Mouse (Mus musculus) testis, adult 2 months (tissue): ENCODE measurements around the gene Msantd3. TPM values are rescaled to one million over a fixed set of nuclear protein-coding genes. Genes with fewer than 3 reads are reported as not detected.

Source experiments
- H3K27ac ChIP-seq: fragments of 200-500 bp; 2 replicates; pipeline ENCODE4 v1.5.1; 2012; ENCODE audit warnings: low read depth, low read length; ENCODE audit not compliant: control insufficient read depth, insufficient read depth
- H3K27me3 ChIP-seq: fragments of 200-500 bp; 2 replicates; pipeline ENCODE4 v1.6.1; 2012; ENCODE audit warnings: mild to moderate bottlenecking, low read length, moderate library complexity; ENCODE audit not compliant: control insufficient read depth, insufficient read depth
- H3K36me3 ChIP-seq: fragments of 200-500 bp; 2 replicates; pipeline ENCODE4 v1.6.1; 2012; ENCODE audit warnings: mild to moderate bottlenecking, low read length; ENCODE audit not compliant: control insufficient read depth, insufficient read depth
- H3K4me1 ChIP-seq: fragments of 200-500 bp; 2 replicates; pipeline ENCODE4 v1.6.1; 2012; ENCODE audit warnings: low read length; ENCODE audit not compliant: control insufficient read depth, insufficient read depth
- H3K4me3 ChIP-seq: fragments of 200-500 bp; 2 replicates; pipeline ENCODE4 v1.5.1; 2012; ENCODE audit warnings: low read depth, mild to moderate bottlenecking, low read length, moderate library complexity, mixed read lengths; ENCODE audit not compliant: control insufficient read depth
- CTCF ChIP-seq: fragments of 200-500 bp; IDR thresholded peaks from 2 replicates; pipeline ENCODE4 v1.5.1; 2012; ENCODE audit warnings: low read depth, mild to moderate bottlenecking, inconsistent platforms, low read length, moderate library complexity; ENCODE audit not compliant: control insufficient read depth, insufficient read depth, insufficient replicate concordance
- POLR2A ChIP-seq: fragments of 200-500 bp; IDR thresholded peaks from 2 replicates; pipeline ENCODE4 v1.6.1; 2012; ENCODE audit warnings: low read depth, mild to moderate bottlenecking, inconsistent platforms, low read length, moderate library complexity; ENCODE audit not compliant: control insufficient read depth
- polyA plus RNA-seq: library from polyadenylated mRNA; depleted of rRNA; stranded (reverse); fragments of >200 nt; gene quantifications from 2 replicates; pipeline ENCODE4 v1.2.3, GENCODE M21; 2012; rRNA removed

Msantd3 gene
- polyA plus RNA-seq, 1 experiment: 4.3 TPM

GRCm38 (mm10) chr4:48590862-48591261, 51.1 kb downstream of the Msantd3 start:
- no peak overlapping the region for H3K27ac ChIP-seq
- no peaks in the 10 kb centered on the region for H3K36me3 ChIP-seq
- H3K4me1 ChIP-seq: peaks cover 5% of the 10 kb centered on the region
- H3K27me3 ChIP-seq: no peaks in the 10 kb centered on the region
- TF ChIP-seq POLR2A: no peak
- no peak for TF ChIP-seq CTCF
- H3K4me3 ChIP-seq: no peak overlapping the region

DNA sequence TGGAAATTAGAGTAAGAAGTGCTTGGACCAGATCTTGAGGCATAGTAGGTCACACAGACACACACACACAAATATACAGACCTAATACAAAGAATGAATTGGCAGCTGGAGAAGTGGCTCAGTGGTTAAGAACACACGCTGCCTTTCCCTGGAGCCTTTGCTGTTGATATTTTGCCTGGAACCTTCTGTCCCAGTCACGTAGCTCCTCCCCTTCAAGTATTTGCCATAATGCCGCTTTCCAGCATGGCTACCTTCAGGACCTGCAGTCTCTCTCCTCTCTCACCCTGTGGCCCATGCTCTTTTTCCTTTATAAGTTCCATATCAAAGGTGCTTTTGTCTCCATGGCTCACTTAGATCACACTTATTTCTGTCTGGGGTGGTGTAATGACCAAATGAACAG, 51.7 kb downstream of the Msantd3 start:
- H3K36me3 ChIP-seq: no peaks in the 10 kb centered on the region
- H3K4me3 ChIP-seq: no peak overlapping the region
- H3K27ac ChIP-seq: no peak overlapping the region
- TF ChIP-seq CTCF: no peak
- no peak for TF ChIP-seq POLR2A
- H3K27me3 ChIP-seq: no peaks in the 10 kb centered on the region
- H3K4me1 ChIP-seq: no peaks in the 10 kb centered on the region; the same call in 1 of the 2 replicates

DNA sequence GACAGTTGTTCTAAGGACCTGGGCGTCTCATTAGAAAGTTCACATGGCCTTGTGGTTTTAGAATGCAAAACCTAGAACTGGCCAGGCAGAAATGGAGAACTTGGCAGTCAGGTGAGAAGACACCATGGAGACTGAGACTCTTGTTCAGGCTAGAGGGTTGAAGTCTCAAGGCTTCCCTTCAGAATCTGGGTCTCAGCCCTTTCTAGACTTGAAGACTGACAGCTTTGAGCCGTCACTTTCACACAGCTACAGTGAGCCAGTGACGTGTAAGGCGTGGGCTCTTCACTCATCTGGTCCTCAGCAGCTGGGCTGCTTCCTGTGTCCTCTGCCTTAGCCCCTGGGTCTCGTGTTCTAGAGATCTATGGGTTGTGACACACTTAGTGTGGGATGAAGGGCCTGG, 52.6 kb downstream of the Msantd3 start:
- Histone ChIP-seq H3K27ac (no peak overlapping the region), H3K4me3 (no peak overlapping the region), H3K4me1 (no peaks in the 10 kb centered on the region; the same call in 1 of the 2 replicates), H3K27me3 (no peaks in the 10 kb centered on the region), H3K36me3 (no peaks in the 10 kb centered on the region)
- no peak for TF ChIP-seq POLR2A
- no peak for TF ChIP-seq CTCF

- Histone ChIP-seq H3K4me3 (no peak overlapping the region), H3K27me3 (no peaks in the 10 kb centered on the region), H3K4me1 (no peaks in the 10 kb centered on the region; the same call in 1 of the 2 replicates), H3K36me3 (no peaks in the 10 kb centered on the region), H3K27ac (no peak overlapping the region)
- no peak for TF ChIP-seq POLR2A
- TF ChIP-seq CTCF: no peak
Observed at GRCm38 (mm10) chr4:48592844-48593243, 53.1 kb downstream of the Msantd3 start.

DNA sequence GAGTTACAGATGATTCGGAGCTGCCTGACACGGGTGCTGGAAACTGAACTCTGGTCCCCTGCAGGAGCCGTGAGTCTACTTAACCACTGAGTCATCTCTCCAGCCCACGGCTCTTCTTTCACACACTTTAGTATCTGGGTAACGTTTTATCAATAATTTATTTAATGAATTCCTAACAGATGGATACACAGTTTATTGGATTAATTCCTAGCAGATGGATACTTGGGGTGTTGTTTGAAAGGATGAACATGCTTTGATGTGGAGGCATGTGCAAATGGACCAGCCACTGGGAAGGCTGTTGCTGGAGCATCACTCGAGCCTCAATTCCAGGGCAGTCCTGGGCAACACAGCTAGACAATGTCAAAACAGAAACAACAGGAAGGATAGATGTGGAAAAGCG, 56.4 kb downstream of the Msantd3 start:
- no peaks in the 10 kb centered on the region; the same call in 1 of the 2 replicates for H3K4me1 ChIP-seq
- no peak overlapping the region for H3K4me3 ChIP-seq
- no peaks in the 10 kb centered on the region for H3K27me3 ChIP-seq
- TF ChIP-seq CTCF (no peak), POLR2A (no peak)
- no peak overlapping the region for H3K27ac ChIP-seq
- no peaks in the 10 kb centered on the region for H3K36me3 ChIP-seq

GRCm38 (mm10) chr4:48605650-48606049, 65.9 kb downstream of the Msantd3 start:
- no peaks in the 10 kb centered on the region for H3K36me3 ChIP-seq
- H3K4me3 ChIP-seq: no peak overlapping the region
- H3K4me1 ChIP-seq: no peaks in the 10 kb centered on the region
- H3K27me3 ChIP-seq: no peaks in the 10 kb centered on the region
- TF ChIP-seq CTCF (no peak), POLR2A (no peak)
- H3K27ac ChIP-seq: no peak overlapping the region

GRCm38 (mm10) chr4:48609485-48609884, 69.8 kb downstream of the Msantd3 start:
- H3K36me3 ChIP-seq: no peaks in the 10 kb centered on the region

DNA sequence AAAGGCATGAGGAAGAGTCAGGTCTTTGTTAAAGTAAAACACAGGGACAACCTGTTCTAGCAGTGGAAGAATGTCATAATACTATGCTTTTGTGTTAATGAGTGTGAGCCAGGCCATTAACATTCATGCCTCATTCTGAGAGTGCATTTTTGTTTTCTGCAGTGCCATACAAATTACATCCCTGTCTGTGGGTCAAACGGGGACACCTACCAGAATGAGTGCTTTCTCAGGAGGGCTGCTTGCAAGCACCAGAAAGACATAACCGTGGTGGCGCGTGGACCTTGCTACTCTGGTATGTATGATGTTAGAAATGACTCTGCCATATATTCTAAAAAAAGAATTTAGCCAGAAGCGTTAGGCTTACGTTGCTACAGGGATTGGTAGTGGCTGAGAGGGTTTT, 70.5 kb downstream of the Msantd3 start:
- TF ChIP-seq POLR2A (no peak), CTCF (no peak)
- H3K27ac ChIP-seq: no peak overlapping the region
- no peak overlapping the region for H3K4me3 ChIP-seq
- H3K27me3 ChIP-seq: no peaks in the 10 kb centered on the region
- no peaks in the 10 kb centered on the region for H3K36me3 ChIP-seq
- no peaks in the 10 kb centered on the region for H3K4me1 ChIP-seq

More at GRCm38 (mm10) chr4:48609485-48609884, 69.8 kb downstream of the Msantd3 start:
- Histone ChIP-seq H3K27ac (no peak overlapping the region), H3K4me3 (no peak overlapping the region), H3K27me3 (no peaks in the 10 kb centered on the region), H3K4me1 (no peaks in the 10 kb centered on the region)
- TF ChIP-seq CTCF: no peak
- TF ChIP-seq POLR2A: no peak

Other genes with a start within 250 kb of the Msantd3 start
- gene Tex10, start 66.5 kb upstream of the Msantd3 start, polyA plus RNA-seq: 46.3 and 55.6 TPM in 2 replicates
- gene Tmeff1, start 45.2 kb downstream of the Msantd3 start, polyA plus RNA-seq: 32.4 and 39.8 TPM in 2 replicates
- 0.65 and 0.71 TPM in 2 replicates for gene Cavin4, start 123.6 kb downstream of the Msantd3 start, polyA plus RNA-seq